Mouse (Mus musculus): Measurements from ENCODE around the gene Miox. TPM values are rescaled to one million over a fixed set of nuclear protein-coding genes. Genes with fewer than 3 reads are reported as not detected.

Gene Miox
- total and polyA plus RNA-seq, 3 experiments = not detected

DNA sequence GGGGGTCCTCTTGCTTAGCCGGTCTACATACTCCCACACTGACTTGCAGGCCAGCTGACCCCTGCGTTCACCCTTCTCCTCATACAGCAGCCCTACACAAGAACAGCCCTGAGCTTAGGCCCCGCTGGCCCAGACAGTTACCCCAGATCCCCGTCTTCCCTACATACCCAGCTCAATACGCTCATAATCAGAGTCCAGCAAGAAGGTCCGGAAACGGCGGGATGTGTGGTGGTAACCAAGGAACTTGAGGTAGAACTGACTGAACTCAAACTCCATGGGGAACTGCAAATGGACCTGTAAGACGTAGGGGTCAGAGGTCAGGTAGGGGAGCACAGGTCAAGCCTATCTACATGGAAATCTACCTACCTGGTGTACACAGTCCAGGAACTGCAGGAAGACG, 40.4 kb upstream of the Miox start:
- DNase-seq (ENCODE audit: low read depth, low spot score) = no peak
- no peaks in the 10 kb centered on the region for H3K27me3 ChIP-seq (ENCODE audit: control insufficient read depth in 1 of 2, insufficient read depth in 2 of 2, low read length in 2 of 2)
- no peak overlapping the region for H3K27ac ChIP-seq (ENCODE audit: control insufficient read depth, low read depth, low read length)
- no peak for TF ChIP-seq KAT2A (conservative IDR thresholded peaks at IDR 0.05; ENCODE audit: low read depth, low read length)
- no peak for TF ChIP-seq ETS1 (IDR thresholded peaks at IDR 0.05; ENCODE audit: low read depth, low read length)
- TF ChIP-seq ELF1 (IDR thresholded peaks at IDR 0.05; ENCODE audit: low read depth, low read length) = no peak
- no peak for TF ChIP-seq E2F4 (IDR thresholded peaks at IDR 0.05; ENCODE audit: borderline replicate concordance, low read depth, low read length)
- no peak for TF ChIP-seq BHLHE40 (IDR thresholded peaks at IDR 0.05; ENCODE audit: borderline replicate concordance, low read depth, low read length)
- no peak for TF ChIP-seq ZC3H11A (IDR thresholded peaks at IDR 0.05; ENCODE audit: low read depth, low read length)
- no peak for TF ChIP-seq GATA1 (IDR thresholded peaks at IDR 0.05; ENCODE audit: low read depth, low read length)
- H3K9me3 ChIP-seq (replicated peaks; ENCODE audit: insufficient read depth, low read length) = no peaks in the 10 kb centered on the region
- no peaks in the 10 kb centered on the region for H3K4me1 ChIP-seq (ENCODE audit: control insufficient read depth in 1 of 2, insufficient read depth in 2 of 2, low read length in 2 of 2)
- H3K4me3 ChIP-seq (ENCODE audit: control insufficient read depth in 1 of 2, insufficient read depth in 1 of 2, low read depth in 2 of 2, low read length in 2 of 2) = no peak overlapping the region
- H3K79me2 ChIP-seq (ENCODE audit: control insufficient read depth, insufficient read depth, low read length, poor library complexity) = no peaks in the 10 kb centered on the region
- no peak overlapping the region for H3K9ac ChIP-seq (ENCODE audit: control insufficient read depth, low read depth, low read length, poor library complexity, severe bottlenecking)
- peaks cover 0 to 21% of the 10 kb centered on the region in 2 experiments; a peak in 2 of 4 replicates for H3K36me3 ChIP-seq (ENCODE audit: control insufficient read depth in 1 of 2, insufficient read depth in 2 of 2, low read length in 2 of 2)

DNA sequence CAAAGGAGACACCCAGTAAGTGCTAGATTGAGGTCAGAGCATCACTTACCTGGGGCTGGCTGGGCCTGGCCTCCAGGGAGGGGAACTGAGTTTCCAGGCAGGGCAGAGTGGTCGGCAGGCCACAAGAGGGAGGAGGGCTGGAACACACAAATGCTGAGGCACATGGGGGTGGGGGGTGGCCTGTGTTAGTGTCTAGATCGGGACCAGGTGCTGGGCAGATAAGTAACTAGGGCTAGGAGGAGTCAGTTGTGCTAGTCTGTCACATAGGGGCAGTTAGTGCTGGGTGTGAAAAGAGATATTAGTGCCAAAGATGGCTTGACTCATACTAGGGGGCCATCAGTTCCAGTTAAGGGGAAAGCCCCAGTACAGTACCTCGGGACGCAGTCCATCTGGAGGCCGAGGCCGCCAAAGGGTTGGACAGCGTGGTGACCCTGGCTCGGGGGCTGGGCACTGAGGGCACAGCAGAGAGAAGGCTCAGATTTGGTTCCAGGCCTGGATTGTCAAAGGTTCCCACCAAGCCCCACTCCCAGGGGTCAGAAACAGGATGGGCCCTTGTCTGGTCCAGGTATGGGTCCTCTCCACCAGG, 38.5 kb upstream of the Miox start:
- Histone ChIP-seq H3K4me3 (ENCODE audit: control insufficient read depth in 1 of 2, insufficient read depth in 1 of 2, low read depth in 2 of 2, low read length in 2 of 2) (no peak overlapping the region), H3K27ac (ENCODE audit: control insufficient read depth, low read depth, low read length) (no peak overlapping the region), H3K27me3 (ENCODE audit: control insufficient read depth in 1 of 2, insufficient read depth in 2 of 2, low read length in 2 of 2) (no peaks in the 10 kb centered on the region), H3K9ac (ENCODE audit: control insufficient read depth, low read depth, low read length, poor library complexity, severe bottlenecking) (no peak overlapping the region), H3K79me2 (ENCODE audit: control insufficient read depth, insufficient read depth, low read length, poor library complexity) (no peaks in the 10 kb centered on the region), H3K9me3 (replicated peaks; ENCODE audit: insufficient read depth, low read length) (no peaks in the 10 kb centered on the region), H3K4me1 (ENCODE audit: control insufficient read depth in 1 of 2, insufficient read depth in 2 of 2, low read length in 2 of 2) (no peaks in the 10 kb centered on the region), H3K36me3 (ENCODE audit: control insufficient read depth in 1 of 2, insufficient read depth in 2 of 2, low read length in 2 of 2) (peaks cover 0 to 13% of the 10 kb centered on the region in 2 experiments; a peak in 2 of 4 replicates)
- no peak for DNase-seq (ENCODE audit: low read depth, low spot score)
- TF ChIP-seq MXI1 (IDR thresholded peaks at IDR 0.05; ENCODE audit: low read depth, low read length) = no peak
- TF ChIP-seq SIN3A (IDR thresholded peaks at IDR 0.05; ENCODE audit: low read length) = no peak

DNA sequence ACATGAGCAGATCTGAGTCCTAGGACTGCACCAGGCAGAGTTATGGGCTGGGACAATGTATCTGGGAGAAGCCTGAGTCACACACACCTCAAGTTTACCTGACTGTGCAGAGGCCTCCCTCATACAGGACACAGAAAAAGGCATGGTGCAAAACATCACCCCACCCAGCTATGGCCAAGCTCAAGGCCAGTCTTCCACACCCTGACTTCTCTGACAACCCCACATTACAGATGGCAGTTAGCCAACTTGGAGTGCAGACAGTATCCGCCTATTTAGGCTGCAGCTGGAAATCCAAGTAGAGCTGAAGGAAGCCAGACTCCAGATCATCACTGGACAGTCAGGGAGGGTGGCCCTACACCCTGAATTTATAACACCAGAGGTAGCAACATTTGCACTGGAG, 37.7 kb upstream of the Miox start:
- peaks cover 0 to 10% of the 10 kb centered on the region in 2 experiments; a peak in 2 of 4 replicates for H3K36me3 ChIP-seq (ENCODE audit: control insufficient read depth in 1 of 2, insufficient read depth in 2 of 2, low read length in 2 of 2)
- no peaks in the 10 kb centered on the region for H3K79me2 ChIP-seq (ENCODE audit: control insufficient read depth, insufficient read depth, low read length, poor library complexity)
- H3K9me3 ChIP-seq (replicated peaks; ENCODE audit: insufficient read depth, low read length) = no peaks in the 10 kb centered on the region
- no peaks in the 10 kb centered on the region for H3K4me1 ChIP-seq (ENCODE audit: control insufficient read depth in 1 of 2, insufficient read depth in 2 of 2, low read length in 2 of 2)
- no peak overlapping the region for H3K9ac ChIP-seq (ENCODE audit: control insufficient read depth, low read depth, low read length, poor library complexity, severe bottlenecking)
- no peak for TF ChIP-seq POLR2A (IDR thresholded peaks at IDR 0.05; ENCODE audit: control insufficient read depth in 1 of 2, insufficient read depth in 1 of 2, low read depth in 1 of 2, low read length in 2 of 2, poor library complexity in 1 of 2)
- no peak for TF ChIP-seq USF1 (IDR thresholded peaks at IDR 0.05; ENCODE audit: low read depth, low read length)
- TF ChIP-seq BHLHE40 (IDR thresholded peaks at IDR 0.05; ENCODE audit: borderline replicate concordance, low read depth, low read length) = no peak
- TF ChIP-seq HCFC1 (IDR thresholded peaks at IDR 0.05; ENCODE audit: low read depth, low read length) = no peak
- no peaks in the 10 kb centered on the region for H3K27me3 ChIP-seq (ENCODE audit: control insufficient read depth in 1 of 2, insufficient read depth in 2 of 2, low read length in 2 of 2)
- no peak overlapping the region for H3K4me3 ChIP-seq (ENCODE audit: control insufficient read depth in 1 of 2, insufficient read depth in 1 of 2, low read depth in 2 of 2, low read length in 2 of 2)
- no peak overlapping the region for H3K27ac ChIP-seq (ENCODE audit: control insufficient read depth, low read depth, low read length)
- no peak for DNase-seq (ENCODE audit: low read depth, low spot score)

Data from MEL (cell line).